Comparison of ENCODE assay signal across 9 mouse cellular contexts in genomic region chr4:141073661-141074060, GRCm38 (mm10). TPM values are rescaled to one million over a fixed set of nuclear protein-coding genes. Genes with fewer than 3 reads are reported as not detected.
A peak's percentile ranks its signal among the peaks of the same experiment; 100 is the strongest.
DNase-seq lines count a peak whose midpoint lies in the region; ATAC-seq lines count a peak whose summit lies in the region.
"Had no signal": no experiment of that assay in that cellular context is flagged by ENCODE, and none has a peak within 500 bp of the region (broad histone marks: within the 10 kb centered on the region; RNA-seq: fewer than 3 reads in every experiment).

No protein-coding gene starts in this region.

- peak; percentile 45 for DNase-seq in urinary bladder, postnatal 14 days (ENCODE audit: low spot score)
- no peak for DNase-seq in urinary bladder, postnatal 25 days (ENCODE audit: low spot score)
- DNase-seq in gastrocnemius, postnatal 25 days, result peak; percentile 74
- DNase-seq in liver, embryonic 13.5 days, result no peak
- no peak for DNase-seq in embryo, embryonic 11 days
- DNase-seq in embryonic facial prominence, embryonic 10.5 days (ENCODE audit: low spot score), result no peak

- peak overlapping the region; percentile 97 for H3K9ac ChIP-seq in liver, embryonic 13.5 days
- no peak overlapping the region for H3K9ac ChIP-seq in neural tube, embryonic 15.5 days (replicated peaks)
- H3K9ac ChIP-seq: hindbrain, embryonic 15.5 days had no signal

- 75% methylated on average over 9 of the region's 9 CpGs for WGBS in liver, embryonic 13.5 days (ENCODE audit: insufficient replicate concordance)
- 83% methylated on average over 9 of the region's 9 CpGs for WGBS in neural tube, embryonic 15.5 days
- 95% methylated on average over 9 of the region's 9 CpGs for WGBS in embryonic facial prominence, embryonic 10.5 days

- no peak for ATAC-seq in liver, embryonic 13.5 days (ENCODE audit: low read depth)
- ATAC-seq in neural tube, embryonic 15.5 days (ENCODE audit: low FRiP score), result no peak
- ATAC-seq in megakaryocyte progenitor cell, adult 5-6 weeks (replicated peaks; ENCODE audit: poor library complexity), result no peak

- H3K36me3 ChIP-seq in liver, embryonic 13.5 days, result peaks cover 71% of the 10 kb centered on the region
- peaks cover 49% of the 10 kb centered on the region for H3K36me3 ChIP-seq in neural tube, embryonic 15.5 days
- peaks cover 74% of the 10 kb centered on the region for H3K36me3 ChIP-seq in embryonic facial prominence, embryonic 10.5 days (replicated peaks)

- no peaks in the 10 kb centered on the region for H3K9me3 ChIP-seq in liver, embryonic 13.5 days (replicated peaks)
- H3K9me3 ChIP-seq in neural tube, embryonic 15.5 days (replicated peaks), result no peaks in the 10 kb centered on the region
- H3K9me3 ChIP-seq in embryonic facial prominence, embryonic 10.5 days, result no peaks in the 10 kb centered on the region
- H3K9me3 ChIP-seq: hindbrain, embryonic 15.5 days had no signal

- H3K4me2 ChIP-seq in liver, embryonic 13.5 days, result peak overlapping the region; percentile 95
- H3K4me2 ChIP-seq in neural tube, embryonic 15.5 days, result no peak overlapping the region
- H3K4me2 ChIP-seq: hindbrain, embryonic 15.5 days had no signal

- peak overlapping the region; percentile 98 for H3K4me3 ChIP-seq in liver, embryonic 13.5 days (replicated peaks)
- no peak overlapping the region for H3K4me3 ChIP-seq in neural tube, embryonic 15.5 days (replicated peaks)
- no peak overlapping the region for H3K4me3 ChIP-seq in embryonic facial prominence, embryonic 10.5 days
- H3K4me3 ChIP-seq: hindbrain, embryonic 15.5 days had no signal

- peak overlapping the region; percentile 98 for H3K27ac ChIP-seq in liver, embryonic 13.5 days
- H3K27ac ChIP-seq in neural tube, embryonic 15.5 days (replicated peaks), result no peak overlapping the region
- H3K27ac ChIP-seq in embryonic facial prominence, embryonic 10.5 days (replicated peaks), result no peak overlapping the region
- H3K27ac ChIP-seq: hindbrain, embryonic 15.5 days had no signal

- H3K4me1 ChIP-seq in liver, embryonic 13.5 days (replicated peaks), result peaks cover 86% of the 10 kb centered on the region
- H3K4me1 ChIP-seq in neural tube, embryonic 15.5 days, result peaks cover 32% of the 10 kb centered on the region
- H3K4me1 ChIP-seq in embryonic facial prominence, embryonic 10.5 days, result peaks cover 14% of the 10 kb centered on the region

- no peaks in the 10 kb centered on the region for H3K27me3 ChIP-seq in liver, embryonic 13.5 days
- H3K27me3 ChIP-seq in neural tube, embryonic 15.5 days (replicated peaks), result no peaks in the 10 kb centered on the region
- H3K27me3 ChIP-seq in embryonic facial prominence, embryonic 10.5 days (replicated peaks; ENCODE audit: low read depth, poor library complexity, severe bottlenecking), result no peaks in the 10 kb centered on the region
- H3K27me3 ChIP-seq: hindbrain, embryonic 15.5 days had no signal

RNA-seq across cellular contexts. Expression of gene Necap2, which starts 4.5 kb away (rescaled TPM):
- total RNA-seq in gastrocnemius, postnatal 25 days (2021), result 10 to 100 TPM; 12.6 to 14.5 TPM
- polyA plus RNA-seq in liver, embryonic 13.5 days (2015; fragmentation: Nextera tagmentation; extraction: Ambion mirVana), result 119 TPM in 2 replicates
- polyA plus RNA-seq in neural tube, embryonic 15.5 days (2015; fragmentation: Nextera tagmentation; extraction: Ambion mirVana), result 56.8 and 59.8 TPM in 2 replicates
- 33.5 and 37.1 TPM in 2 replicates for total RNA-seq in megakaryocyte progenitor cell, adult 5-6 weeks (2015)
- total RNA-seq in megakaryocyte progenitor cell, adult 5-6 weeks (2017), result 50.4 and 64.3 TPM in 2 replicates
- polyA plus RNA-seq in embryonic facial prominence, embryonic 10.5 days (2016; fragmentation: Nextera tagmentation; extraction: Ambion mirVana), result 65.6 and 69.4 TPM in 2 replicates

RNA-seq across cellular contexts. Expression of gene Crocc, which starts 13.3 kb away (rescaled TPM):
- 1 to 10 TPM; 1.8 to 2.4 TPM for total RNA-seq in gastrocnemius, postnatal 25 days (2021)
- polyA plus RNA-seq in liver, embryonic 13.5 days (2015; fragmentation: Nextera tagmentation; extraction: Ambion mirVana), result 0.48 and 0.59 TPM in 2 replicates
- polyA plus RNA-seq in neural tube, embryonic 15.5 days (2015; fragmentation: Nextera tagmentation; extraction: Ambion mirVana), result 4.5 and 4.9 TPM in 2 replicates
- 1.1 and 3.3 TPM in 2 replicates for total RNA-seq in megakaryocyte progenitor cell, adult 5-6 weeks (2015)
- total RNA-seq in megakaryocyte progenitor cell, adult 5-6 weeks (2017), result 5.8 and 6.0 TPM in 2 replicates
- polyA plus RNA-seq in embryonic facial prominence, embryonic 10.5 days (2016; fragmentation: Nextera tagmentation; extraction: Ambion mirVana), result 11.0 and 11.3 TPM in 2 replicates

RNA-seq across cellular contexts. Expression of gene Spata21, which starts 14.5 kb away (rescaled TPM):
- not detected for total RNA-seq in gastrocnemius, postnatal 25 days (2021)
- 0.13 TPM in 1 of 2 replicates, not detected in the other for polyA plus RNA-seq in liver, embryonic 13.5 days (2015; fragmentation: Nextera tagmentation; extraction: Ambion mirVana)
- polyA plus RNA-seq in neural tube, embryonic 15.5 days (2015; fragmentation: Nextera tagmentation; extraction: Ambion mirVana), result 0.51 and 0.55 TPM in 2 replicates
- total RNA-seq in megakaryocyte progenitor cell, adult 5-6 weeks (2015), result not detected in 2 replicates
- not detected in 2 replicates for total RNA-seq in megakaryocyte progenitor cell, adult 5-6 weeks (2017)
- 0.05 and 0.11 TPM in 2 replicates for polyA plus RNA-seq in embryonic facial prominence, embryonic 10.5 days (2016; fragmentation: Nextera tagmentation; extraction: Ambion mirVana)

Comparison
In these comparisons a context has a peak if more than half of its experiments do, and no peak if none do; other contexts are left out.
1. DNase-seq: peak in urinary bladder, postnatal 14 days (single experiment) and gastrocnemius, postnatal 25 days (single experiment); none in urinary bladder, postnatal 25 days (single experiment), liver, embryonic 13.5 days (single experiment), embryo, embryonic 11 days (single experiment) and embryonic facial prominence, embryonic 10.5 days (single experiment).